Mouse (Mus musculus) liver, postnatal 0 days (tissue): ENCODE measurements at regions not wholly inside any gene's neighbourhood (a gene's known extent, or its start where the extent isn't known, plus 50 kb on each side); places are given as distances from the start of the nearest gene placed in this dataset.

ENCODE experiments used
- CTCF ChIP-seq: sonication (generic); IDR thresholded peaks from 2 replicates; pipeline ENCODE4 v1.5.1; 2016; ENCODE audit warnings: antibody characterized with exemption, low read depth
- EP300 ChIP-seq: IDR thresholded peaks from 2 replicates; pipeline ENCODE4 v1.6.1; 2016; ENCODE audit warnings: antibody characterized with exemption, low read depth, mild to moderate bottlenecking

GRCm38 (mm10) chr13:39904264-39904663 lies 457.0 kb downstream of the Ofcc1 start:
- TF ChIP-seq CTCF (no peak), EP300 (no peak)
